Comparison of ENCODE assay signal across 47 mouse cellular contexts in the genomic region with DNA sequence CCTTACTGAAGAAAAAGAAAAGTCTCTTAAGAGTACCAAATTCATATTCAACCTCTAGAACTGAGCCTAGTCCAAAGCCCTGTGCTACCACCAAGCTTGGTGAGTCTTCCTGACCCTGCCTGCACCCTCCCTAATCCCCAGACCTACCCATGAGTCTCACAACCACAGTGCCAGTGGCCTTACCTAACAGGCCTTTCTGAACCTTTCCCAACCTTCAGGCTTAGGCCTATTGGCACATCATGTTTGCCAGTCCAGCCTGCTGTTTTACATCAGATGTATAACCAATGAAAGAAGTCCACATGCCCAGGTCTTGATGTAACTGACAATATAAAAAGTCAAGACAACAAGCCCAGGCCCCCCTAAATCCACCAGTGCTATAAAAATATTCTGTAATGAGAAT. TPM values are rescaled to one million over a fixed set of nuclear protein-coding genes. Genes with fewer than 3 reads are reported as not detected.
"Had no signal": no experiment of that assay in that cellular context is flagged by ENCODE, and none has a peak within 500 bp of the region (broad histone marks: within the 10 kb centered on the region; RNA-seq: fewer than 3 reads in every experiment).

No protein-coding gene starts in this region.

- H3K36me3 ChIP-seq: heart, embryonic 10.5 days; heart, embryonic 12.5 days; heart, embryonic 13.5 days; heart, embryonic 15.5 days; hindbrain, embryonic 10.5 days; hindbrain, embryonic 12.5 days; hindbrain, embryonic 13.5 days; hindbrain, embryonic 15.5 days; intestine, embryonic 15.5 days; kidney, embryonic 15.5 days had no signal

- H3K4me3 ChIP-seq: heart, embryonic 10.5 days; heart, embryonic 12.5 days; heart, embryonic 13.5 days; heart, embryonic 15.5 days; hindbrain, embryonic 10.5 days; hindbrain, embryonic 12.5 days; hindbrain, embryonic 13.5 days; hindbrain, embryonic 15.5 days; intestine, embryonic 15.5 days; kidney, embryonic 15.5 days; layer of hippocampus, adult 2 months; left cerebral cortex, adult 2 months had no signal

- H3K4me2 ChIP-seq: heart, embryonic 11.5 days; heart, embryonic 12.5 days; heart, embryonic 13.5 days; heart, embryonic 15.5 days; hindbrain, embryonic 12.5 days; hindbrain, embryonic 13.5 days; hindbrain, embryonic 14.5 days; hindbrain, embryonic 15.5 days; intestine, embryonic 15.5 days; kidney, embryonic 15.5 days had no signal

- DNase-seq: heart, postnatal 10 days; heart, postnatal 14 days; heart, postnatal 36 days; heart, postnatal 4 days; kidney, adult 11 months; kidney, adult 18-20 months; kidney, adult 2 months; kidney, adult 8-10 months; kidney, postnatal 10 days; kidney, postnatal 14 days; kidney, postnatal 25 days; kidney, postnatal 36 days; kidney, postnatal 4 days; layer of hippocampus, adult 9-11 months had no signal

- H3K9ac ChIP-seq: heart, embryonic 12.5 days; heart, embryonic 13.5 days; heart, embryonic 15.5 days; hindbrain, embryonic 12.5 days; hindbrain, embryonic 13.5 days; hindbrain, embryonic 14.5 days; hindbrain, embryonic 15.5 days; intestine, embryonic 15.5 days; kidney, embryonic 15.5 days had no signal

- H3K27ac ChIP-seq: heart, embryonic 10.5 days; heart, embryonic 13.5 days; heart, embryonic 15.5 days; hindbrain, embryonic 10.5 days; hindbrain, embryonic 12.5 days; hindbrain, embryonic 13.5 days; hindbrain, embryonic 14.5 days; hindbrain, embryonic 15.5 days; hindbrain, postnatal 0 days; intestine, embryonic 15.5 days; kidney, embryonic 15.5 days; kidney, postnatal 0 days; layer of hippocampus, adult 2 months; left cerebral cortex, adult 2 months had no signal

- H3K4me1 ChIP-seq: heart, embryonic 10.5 days; heart, embryonic 12.5 days; heart, embryonic 13.5 days; heart, embryonic 15.5 days; hindbrain, embryonic 10.5 days; hindbrain, embryonic 12.5 days; hindbrain, embryonic 13.5 days; hindbrain, embryonic 15.5 days; intestine, embryonic 15.5 days; kidney, embryonic 15.5 days had no signal

- ATAC-seq: hindbrain, embryonic 16.5 days; hindbrain, postnatal 0 days; inflammation-experienced regulatory T-cells, adult 6 months; intestine, embryonic 15.5 days; intestine, embryonic 16.5 days; intestine, postnatal 0 days had no signal

- H3K27me3 ChIP-seq: heart, embryonic 12.5 days; heart, embryonic 13.5 days; heart, embryonic 15.5 days; hindbrain, embryonic 12.5 days; hindbrain, embryonic 13.5 days; hindbrain, embryonic 15.5 days; intestine, embryonic 15.5 days; kidney, embryonic 15.5 days had no signal

- H3K9me3 ChIP-seq: heart, embryonic 10.5 days; heart, embryonic 12.5 days; heart, embryonic 13.5 days; heart, embryonic 15.5 days; hindbrain, embryonic 10.5 days; hindbrain, embryonic 12.5 days; hindbrain, embryonic 13.5 days; hindbrain, embryonic 15.5 days; intestine, embryonic 15.5 days; kidney, embryonic 15.5 days had no signal

RNA-seq across cellular contexts. Expression of gene Gm4922, which starts 38.5 kb away (rescaled TPM):
- total RNA-seq: heart, adult 8-10 months; heart, postnatal 10 days; heart, postnatal 14 days; heart, postnatal 25 days; heart, postnatal 36 days; heart, postnatal 4 days; hematopoietic stem cell, adult 5-6 weeks; hindbrain, postnatal 0 days; layer of hippocampus, adult 18-20 months; layer of hippocampus, adult 2 months; layer of hippocampus, adult 8-10 months; layer of hippocampus, postnatal 10 days; layer of hippocampus, postnatal 14 days; layer of hippocampus, postnatal 25 days; left cerebral cortex, adult 18-20 months; left cerebral cortex, adult 2 months had no signal
- polyA plus RNA-seq: heart, embryonic 10.5 days; heart, embryonic 12.5 days; heart, embryonic 13.5 days; heart, embryonic 14.5 days; heart, postnatal 0 days; hindbrain, embryonic 10.5 days; inflammation-experienced regulatory T-cells, adult 6 months; kidney, adult 2 months; kidney, embryonic 14.5 days; kidney, embryonic 15.5 days; kidney, postnatal 0 days; large intestine, adult 2 months had no signal
